Mouse (Mus musculus) heart, adult 11 months (tissue): ENCODE data around the gene Fuca2.
A peak's percentile ranks its signal among the peaks of the same experiment; 100 is the strongest.

Source experiments
- DNase-seq: peaks from one replicate; pipeline ENCODE4 v3.0.0; 2022

The Fuca2 gene

GRCm38 (mm10) chr10:13536706-13537105 is 37.4 kb downstream of the Fuca2 start:
- peak; percentile 39 for DNase-seq

DNA sequence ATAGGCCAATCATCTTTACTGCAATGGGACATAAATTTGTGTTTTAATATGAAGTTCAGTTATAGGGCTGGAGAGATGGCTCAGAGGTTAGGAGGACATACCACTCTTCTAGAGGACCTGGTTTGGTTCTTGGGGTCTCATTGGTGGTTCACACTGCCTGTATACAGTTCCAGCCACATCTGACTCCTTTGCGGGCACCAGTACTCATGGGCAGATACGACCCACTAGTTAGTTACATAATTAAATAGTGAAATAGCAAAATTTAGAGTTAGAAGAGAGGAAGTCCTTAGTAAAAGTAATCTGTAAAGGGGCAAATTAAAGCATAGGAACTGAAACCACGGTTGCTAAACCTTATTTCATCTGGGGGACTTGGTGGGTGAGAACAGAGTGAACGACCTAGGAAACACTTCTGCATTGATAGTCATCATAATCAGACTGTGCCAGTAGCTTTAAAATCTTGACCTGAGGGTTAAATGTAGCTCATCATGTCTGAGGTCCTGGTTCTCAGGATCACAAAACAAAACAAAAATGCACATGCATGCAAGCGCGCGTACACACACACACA is 40.5 kb downstream of the Fuca2 start:
- peak; percentile 31 for DNase-seq

- DNase-seq: peak; percentile 46
These were observed 42.4 kb downstream of the Fuca2 start for GRCm38 (mm10) chr10:13541721-13542120.

GRCm38 (mm10) chr10:13552646-13553497 is 53.5 kb downstream of the Fuca2 start, which contains the start of the genes Adat2 and Pex3:
Gene Adat2, plus strand, starts transcription at chr10:13552894.
Gene Pex3, minus strand, starts transcription at chr10:13553142.
- DNase-seq: peak; percentile 98

DNA sequence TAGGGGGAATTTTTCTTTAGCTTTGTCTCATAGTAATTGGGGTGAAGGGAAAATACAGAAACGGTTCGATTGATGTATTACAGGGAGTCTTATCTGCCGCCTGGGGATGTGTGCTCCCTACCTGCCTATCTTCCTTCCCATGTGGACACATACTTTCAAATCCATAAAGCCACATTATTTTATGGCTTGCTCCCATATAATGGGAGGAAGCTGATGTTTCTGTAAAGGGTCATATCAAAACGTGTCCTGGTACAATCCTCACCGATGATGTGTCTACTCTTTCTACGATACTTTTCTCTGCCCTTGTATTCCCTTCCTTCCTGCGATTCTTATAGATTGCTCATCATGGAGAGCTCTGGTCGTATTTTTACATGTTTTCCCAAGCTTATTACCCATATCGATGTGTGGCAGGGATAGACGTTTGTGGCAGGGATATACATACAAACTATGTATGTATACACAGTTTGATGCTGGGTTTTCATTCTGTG is 54.2 kb downstream of the Fuca2 start:
- no peak for DNase-seq

- no peak for DNase-seq
These were observed 55.0 kb downstream of the Fuca2 start for GRCm38 (mm10) chr10:13554316-13554715.

DNA sequence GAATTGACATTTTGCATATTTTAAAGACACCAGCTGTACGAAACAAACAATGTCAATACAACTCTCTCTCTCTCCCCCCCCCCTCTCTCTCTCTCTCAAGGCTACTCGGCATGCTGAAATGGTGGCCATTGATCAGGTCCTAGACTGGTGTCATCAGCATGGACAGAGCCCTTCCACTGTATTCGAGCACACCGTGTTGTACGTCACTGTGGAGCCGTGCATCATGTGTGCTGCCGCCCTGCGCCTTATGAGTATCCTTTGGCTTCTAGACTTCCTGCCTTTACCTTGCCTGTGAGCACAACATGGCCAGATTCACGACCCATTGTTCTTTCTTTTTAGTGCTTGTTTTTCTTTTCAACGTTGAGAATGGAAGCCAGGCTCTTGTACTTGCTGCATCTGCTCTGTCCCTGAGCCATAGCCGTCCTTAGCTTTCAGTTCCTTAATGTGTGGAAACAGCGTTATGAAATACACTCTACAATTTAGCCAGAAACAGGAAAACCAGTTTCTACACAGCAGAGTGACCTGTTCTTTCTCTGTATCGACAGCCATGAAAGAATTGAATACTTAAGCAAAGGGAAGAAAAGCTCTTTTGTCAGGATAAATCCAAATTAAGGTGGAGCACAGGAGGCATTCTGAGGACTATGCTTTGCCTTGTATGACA is 60.8 kb downstream of the Fuca2 start:
- DNase-seq: no peak

- peak; percentile 88 for DNase-seq
These were observed 65.2 kb downstream of the Fuca2 start for GRCm38 (mm10) chr10:13564364-13565079.

DNA sequence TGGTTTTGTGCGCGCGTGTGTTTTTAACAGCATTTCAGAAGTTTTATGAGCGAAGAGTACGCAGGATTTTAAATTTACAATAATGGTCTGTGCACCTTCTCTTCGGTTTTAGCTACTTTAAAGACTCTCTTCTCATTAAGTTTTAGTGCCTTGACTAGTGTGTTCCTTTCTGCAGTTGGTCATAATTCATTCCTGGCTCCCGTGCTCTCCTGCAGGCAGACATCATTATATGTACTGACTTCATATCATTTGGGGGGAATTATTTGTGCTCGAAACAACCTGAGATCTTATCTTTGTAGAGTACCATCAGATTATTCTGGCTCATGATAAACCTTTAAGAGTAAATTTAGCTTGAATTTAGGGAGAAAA is 65.7 kb downstream of the Fuca2 start:
- no peak for DNase-seq

DNA sequence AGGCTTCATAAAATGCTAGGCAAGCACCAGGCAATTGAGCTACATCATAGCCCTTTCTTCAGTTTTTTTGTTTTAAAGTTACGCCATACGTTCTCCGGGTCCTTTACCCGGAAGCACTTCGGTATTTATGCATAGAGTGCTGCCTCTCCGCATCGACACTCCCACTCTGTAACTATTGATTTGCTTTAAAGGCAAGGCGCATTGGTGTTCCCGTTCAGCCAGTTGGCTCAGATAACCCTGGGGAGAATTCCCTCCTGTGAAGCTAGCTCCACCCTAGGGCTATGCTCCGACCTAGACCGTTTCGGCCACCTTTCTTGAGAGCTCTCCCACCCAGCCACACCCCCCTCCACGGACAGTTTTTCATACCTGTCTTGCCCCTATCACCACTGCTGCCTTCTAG is 67.1 kb downstream of the Fuca2 start:
- no peak for DNase-seq
